Mouse (Mus musculus): ENCODE results near the gene Pdcd7.

GRCm38 (mm10) chr9:65358956-65359480 lies 13.1 kb downstream of the Pdcd7 start:
- TF ChIP-seq ZC3H11A (IDR thresholded peaks at IDR 0.05; ENCODE audit: borderline replicate concordance, low read depth, low read length) (no peak), MAFK (IDR thresholded peaks at IDR 0.05; ENCODE audit: insufficient read depth, low read depth, low read length) (no peak)
